Mouse (Mus musculus): ENCODE measurements around the gene 2210408I21Rik. TPM values are rescaled to one million over a fixed set of nuclear protein-coding genes. Genes with fewer than 3 reads are reported as not detected.

The 2210408I21Rik gene
- polyA plus RNA-seq, 1 experiment from 2014 or later = 12.0 TPM

- ATAC-seq (ENCODE audit: insufficient number of reproducible peaks, insufficient read depth, low FRiP score, low TSS enrichment, low read depth) = no peak
Observed at GRCm38 (mm10) chr13:77514046-77514445, 378.7 kb downstream of the 2210408I21Rik start.

GRCm38 (mm10) chr13:77528960-77529699 lies 393.8 kb downstream of the 2210408I21Rik start:
- no peaks in the 10 kb centered on the region for H3K9me3 ChIP-seq
- H3K27ac ChIP-seq = no peak overlapping the region
- H3K4me1 ChIP-seq (replicated peaks) = no peaks in the 10 kb centered on the region
- no peak overlapping the region for H3K4me2 ChIP-seq
- no peak overlapping the region for H3K4me3 ChIP-seq (replicated peaks)
- no peaks in the 10 kb centered on the region for H3K36me3 ChIP-seq
- H3K9ac ChIP-seq (replicated peaks) = no peak overlapping the region
- ATAC-seq (ENCODE audit: insufficient number of reproducible peaks, insufficient read depth, low FRiP score, low TSS enrichment, low read depth) = no peak
- 59% methylated on average over 8 of the region's 8 CpGs for WGBS
- no peaks in the 10 kb centered on the region for H3K27me3 ChIP-seq

More at GRCm38 (mm10) chr13:77514046-77514445, 378.7 kb downstream of the 2210408I21Rik start:
- Histone ChIP-seq H3K36me3 (no peaks in the 10 kb centered on the region), H3K4me1 (replicated peaks) (no peaks in the 10 kb centered on the region), H3K9me3 (no peaks in the 10 kb centered on the region), H3K4me3 (replicated peaks) (no peak overlapping the region), H3K27me3 (no peaks in the 10 kb centered on the region), H3K27ac (no peak overlapping the region), H3K9ac (replicated peaks) (no peak overlapping the region), H3K4me2 (no peak overlapping the region)
- 91% methylated on average over 1 of the region's 1 CpGs for WGBS

GRCm38 (mm10) chr13:77529760-77530159 lies 394.4 kb downstream of the 2210408I21Rik start:
- no peak overlapping the region for H3K27ac ChIP-seq
- no peak overlapping the region for H3K4me2 ChIP-seq
- H3K36me3 ChIP-seq = no peaks in the 10 kb centered on the region
- no peaks in the 10 kb centered on the region for H3K27me3 ChIP-seq
- H3K9ac ChIP-seq (replicated peaks) = no peak overlapping the region
- ATAC-seq (ENCODE audit: insufficient number of reproducible peaks, insufficient read depth, low FRiP score, low TSS enrichment, low read depth) = no peak
- H3K4me1 ChIP-seq (replicated peaks) = no peaks in the 10 kb centered on the region
- no peak overlapping the region for H3K4me3 ChIP-seq (replicated peaks)
- H3K9me3 ChIP-seq = no peaks in the 10 kb centered on the region

DNA sequence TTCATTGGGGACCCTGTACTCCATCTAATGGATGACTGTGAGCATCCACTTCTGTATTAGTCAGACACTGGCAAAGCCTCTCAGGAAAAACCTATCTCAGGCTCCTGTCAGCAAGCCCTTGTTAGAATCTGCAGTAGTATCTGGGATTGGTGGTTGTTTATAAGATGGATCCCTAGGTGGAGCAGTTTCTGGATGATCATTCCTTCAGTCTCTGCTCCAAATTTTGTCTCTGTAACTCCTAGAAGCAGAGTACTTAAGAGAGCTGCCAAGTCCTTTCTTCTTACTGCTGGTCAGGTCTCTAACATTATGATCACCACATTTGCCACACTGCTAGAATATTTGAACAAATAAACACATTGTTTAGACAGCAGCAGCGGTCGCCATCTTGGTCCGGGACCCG lies 402.1 kb downstream of the 2210408I21Rik start:
- Histone ChIP-seq H3K27ac (no peak overlapping the region), H3K4me3 (replicated peaks) (no peak overlapping the region), H3K4me2 (no peak overlapping the region), H3K9ac (replicated peaks) (no peak overlapping the region), H3K36me3 (no peaks in the 10 kb centered on the region), H3K9me3 (no peaks in the 10 kb centered on the region), H3K27me3 (no peaks in the 10 kb centered on the region), H3K4me1 (replicated peaks) (no peaks in the 10 kb centered on the region)
- 91% methylated on average over 4 of the region's 4 CpGs for WGBS
- no peak for ATAC-seq (ENCODE audit: insufficient number of reproducible peaks, insufficient read depth, low FRiP score, low TSS enrichment, low read depth)

DNA sequence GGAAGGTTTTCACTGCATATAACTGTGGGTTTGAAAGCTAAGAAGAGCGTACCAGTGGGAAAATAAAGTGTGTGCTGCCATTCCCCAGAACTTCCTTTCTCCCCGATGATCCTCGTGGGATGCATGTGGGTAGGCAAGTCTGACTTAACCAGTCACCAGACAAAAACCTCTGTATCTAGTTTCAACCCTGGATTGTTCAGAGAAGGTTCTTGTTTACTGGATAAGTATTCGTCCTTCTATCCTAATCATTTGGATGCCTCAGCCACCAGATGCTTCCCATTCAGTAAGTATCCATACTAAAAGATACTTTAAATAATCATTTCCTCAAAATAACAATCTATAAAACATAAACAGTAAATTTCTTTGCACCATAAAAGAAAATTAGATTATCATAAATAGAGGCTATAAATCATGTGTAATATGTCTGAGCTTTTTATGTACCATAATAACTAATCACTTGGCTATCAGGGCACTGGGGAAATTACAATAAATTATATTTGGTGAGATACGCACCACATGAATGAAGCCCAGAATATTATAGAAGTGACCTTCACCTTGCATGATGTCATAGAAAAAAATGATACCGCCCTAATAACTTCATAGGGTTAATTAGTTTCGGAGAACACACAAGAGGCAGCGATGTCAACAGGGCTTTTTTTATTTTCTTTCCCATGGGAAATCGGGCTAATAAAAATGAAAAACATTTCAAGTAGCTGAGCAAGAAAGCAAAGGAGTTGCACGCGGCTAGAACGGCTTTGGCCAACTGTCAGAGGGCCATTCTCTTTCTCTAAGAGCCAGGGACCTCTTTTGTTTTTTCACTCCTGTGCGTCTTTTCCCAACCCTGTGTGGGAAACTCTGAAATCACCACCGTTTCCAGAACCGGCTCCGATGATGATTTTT lies 412.4 kb downstream of the 2210408I21Rik start:
- no peak for ATAC-seq (ENCODE audit: insufficient number of reproducible peaks, insufficient read depth, low FRiP score, low TSS enrichment, low read depth)
- no peak overlapping the region for H3K9ac ChIP-seq (replicated peaks)
- peak overlapping the region; percentile 34 for H3K4me2 ChIP-seq

DNA sequence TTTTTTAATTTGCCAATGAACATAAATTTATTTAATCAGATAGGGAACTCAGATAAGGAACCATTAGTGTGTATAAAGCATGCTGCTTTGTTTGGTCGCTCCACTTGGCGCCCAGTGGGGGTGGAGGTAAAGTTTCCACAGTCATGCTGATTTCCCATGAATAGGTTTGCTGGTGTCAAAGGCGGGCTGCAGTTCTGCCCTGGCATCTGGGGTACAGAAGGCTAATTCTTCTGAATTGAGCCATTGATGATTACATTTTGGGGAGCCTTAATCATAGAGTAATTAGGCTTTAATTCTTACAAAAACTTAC lies 413.0 kb downstream of the 2210408I21Rik start:
- no peaks in the 10 kb centered on the region for H3K27me3 ChIP-seq
- ATAC-seq (ENCODE audit: insufficient number of reproducible peaks, insufficient read depth, low FRiP score, low TSS enrichment, low read depth) = peak; percentile 82
- peak overlapping the region; percentile 34 for H3K4me2 ChIP-seq
- no peak overlapping the region for H3K4me3 ChIP-seq (replicated peaks)
- no peak overlapping the region; the same call in 1 of the 2 replicates for H3K27ac ChIP-seq
- H3K4me1 ChIP-seq (replicated peaks) = peaks cover 5% of the 10 kb centered on the region; the same call in 1 of the 2 replicates
- H3K9ac ChIP-seq (replicated peaks) = no peak overlapping the region
- no peaks in the 10 kb centered on the region for H3K36me3 ChIP-seq
- no peaks in the 10 kb centered on the region for H3K9me3 ChIP-seq
- WGBS = 20% methylated on average over 3 of the region's 3 CpGs

More for the DNA sequence above, 412.4 kb downstream of the 2210408I21Rik start:
- H3K36me3 ChIP-seq = no peaks in the 10 kb centered on the region
- 36% methylated on average over 16 of the region's 16 CpGs for WGBS
- H3K27me3 ChIP-seq = no peaks in the 10 kb centered on the region
- no peak overlapping the region for H3K4me3 ChIP-seq (replicated peaks)
- H3K9me3 ChIP-seq = no peaks in the 10 kb centered on the region
- no peak overlapping the region; the same call in 1 of the 2 replicates for H3K27ac ChIP-seq
- H3K4me1 ChIP-seq (replicated peaks) = peaks cover 5% of the 10 kb centered on the region; the same call in 1 of the 2 replicates

GRCm38 (mm10) chr13:77548750-77549149 lies 413.4 kb downstream of the 2210408I21Rik start:
- H3K4me3 ChIP-seq (replicated peaks) = no peak overlapping the region
- WGBS = 50% methylated on average over 4 of the region's 4 CpGs
- H3K4me2 ChIP-seq = no peak overlapping the region
- ATAC-seq (ENCODE audit: insufficient number of reproducible peaks, insufficient read depth, low FRiP score, low TSS enrichment, low read depth) = 0 out of 2 replicates have a peak, but pooled peaks have one; percentile 29
- H3K9ac ChIP-seq (replicated peaks) = no peak overlapping the region
- peaks cover 5% of the 10 kb centered on the region; the same call in 1 of the 2 replicates for H3K4me1 ChIP-seq (replicated peaks)
- H3K27ac ChIP-seq = no peak overlapping the region
- H3K27me3 ChIP-seq = no peaks in the 10 kb centered on the region
- H3K9me3 ChIP-seq = no peaks in the 10 kb centered on the region
- no peaks in the 10 kb centered on the region for H3K36me3 ChIP-seq

DNA sequence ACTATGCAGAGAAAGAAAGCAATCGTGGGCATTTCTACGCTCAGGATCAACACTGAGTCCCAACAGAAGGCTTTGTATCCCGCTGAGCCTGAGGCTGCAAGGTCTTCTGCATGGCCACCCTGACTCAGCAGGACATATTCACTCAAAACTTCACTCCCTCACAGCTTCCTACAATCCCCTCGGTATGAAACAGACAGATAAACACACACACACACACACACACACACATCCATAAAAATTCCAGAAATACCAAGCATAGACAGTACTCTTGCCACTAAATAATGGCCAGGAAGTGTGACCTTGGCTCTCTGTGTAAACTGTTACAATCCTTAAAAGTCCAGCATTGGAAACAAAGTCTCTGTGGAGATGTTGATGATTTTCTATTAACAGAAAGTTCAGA lies 458.7 kb downstream of the 2210408I21Rik start:
- no peak overlapping the region for H3K4me3 ChIP-seq (replicated peaks)
- 0 out of 2 replicates have a peak, but pooled peaks cover 5% of the 10 kb centered on the region for H3K9me3 ChIP-seq
- no peaks in the 10 kb centered on the region for H3K4me1 ChIP-seq (replicated peaks)
- H3K27me3 ChIP-seq = no peaks in the 10 kb centered on the region
- H3K36me3 ChIP-seq = no peaks in the 10 kb centered on the region
- no peak overlapping the region for H3K4me2 ChIP-seq
- 73% methylated on average over 4 of the region's 4 CpGs for WGBS
- H3K27ac ChIP-seq = no peak overlapping the region
- H3K9ac ChIP-seq (replicated peaks) = no peak overlapping the region
- ATAC-seq (ENCODE audit: insufficient number of reproducible peaks, insufficient read depth, low FRiP score, low TSS enrichment, low read depth) = no peak

DNA sequence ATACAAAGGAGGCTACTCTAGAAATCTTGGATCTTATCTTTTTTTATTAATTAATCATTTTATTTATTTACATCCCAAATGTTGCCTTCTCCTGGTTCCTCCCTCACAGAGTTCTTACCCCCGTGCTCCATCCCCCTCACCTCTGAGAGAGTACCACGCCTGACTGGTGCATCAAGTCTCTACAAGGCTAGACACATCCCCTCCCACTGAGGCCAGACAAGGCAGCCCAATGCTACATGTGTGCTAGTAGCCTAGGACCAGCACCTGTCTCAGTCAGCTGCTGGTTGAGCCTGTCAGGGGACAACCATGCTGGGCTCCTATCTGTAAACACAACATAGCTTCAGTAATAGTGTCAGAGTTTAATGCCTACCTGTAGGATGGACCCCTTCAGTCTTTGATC lies 480.0 kb downstream of the 2210408I21Rik start:
- H3K27ac ChIP-seq = no peak overlapping the region
- no peak overlapping the region for H3K9ac ChIP-seq (replicated peaks)
- no peaks in the 10 kb centered on the region for H3K9me3 ChIP-seq
- H3K36me3 ChIP-seq = no peaks in the 10 kb centered on the region
- H3K4me2 ChIP-seq = no peak overlapping the region
- WGBS = 87% methylated on average over 2 of the region's 2 CpGs
- no peaks in the 10 kb centered on the region for H3K27me3 ChIP-seq
- ATAC-seq (ENCODE audit: insufficient number of reproducible peaks, insufficient read depth, low FRiP score, low TSS enrichment, low read depth) = no peak
- H3K4me1 ChIP-seq (replicated peaks) = no peaks in the 10 kb centered on the region
- H3K4me3 ChIP-seq (replicated peaks) = no peak overlapping the region

Measured in limb, embryonic 12.5 days (tissue).